Mouse (Mus musculus) limb, embryonic 12.5 days (tissue): Measurements from ENCODE around the gene Melk. TPM values are rescaled to one million over a fixed set of nuclear protein-coding genes. Genes with fewer than 3 reads are reported as not detected.

Experiments used
- ATAC-seq: fragments of 200-750 bp; cut with Nextera tagmentation; 2 replicates; pipeline ENCODE4 v1.8.0; 2017; ENCODE audit warnings: low read depth, moderate TSS enrichment; ENCODE audit not compliant: insufficient number of reproducible peaks, insufficient read depth, low FRiP score, low TSS enrichment
- H3K27ac ChIP-seq: fragments of 300-500 bp; sonication (generic); 2 replicates; pipeline ENCODE4 v1.5.1; 2016; ENCODE audit warnings: mild to moderate bottlenecking, moderate library complexity
- H3K27me3 ChIP-seq: fragments of 300-500 bp; sonication (generic); 2 replicates; pipeline ENCODE4 v1.6.1; 2016; ENCODE audit warnings: mild to moderate bottlenecking, moderate library complexity
- H3K36me3 ChIP-seq: fragments of 300-500 bp; sonication (generic); 2 replicates; pipeline ENCODE4 v1.6.1; 2016; ENCODE audit warnings: mild to moderate bottlenecking, moderate library complexity
- H3K4me1 ChIP-seq: fragments of 300-500 bp; sonication (generic); replicated peaks from 2 replicates; pipeline ENCODE4 v1.6.1; 2016
- H3K4me2 ChIP-seq: fragments of 300-500 bp; sonication (generic); 2 replicates; pipeline ENCODE4 v1.6.1; 2016; ENCODE audit warnings: mild to moderate bottlenecking, moderate library complexity
- H3K4me3 ChIP-seq: fragments of 300-500 bp; sonication (generic); replicated peaks from 2 replicates; pipeline ENCODE4 v1.5.1; 2016; ENCODE audit warnings: mild to moderate bottlenecking
- H3K9ac ChIP-seq: fragments of 300-500 bp; sonication (generic); replicated peaks from 2 replicates; pipeline ENCODE4 v1.6.1; 2016; ENCODE audit warnings: mild to moderate bottlenecking, moderate library complexity
- H3K9me3 ChIP-seq: fragments of 300-500 bp; sonication (generic); 2 replicates; pipeline ENCODE4 v1.6.1; 2016; ENCODE audit warnings: mild to moderate bottlenecking, moderate library complexity
- WGBS: fragments of 180-500 bp; shearing (Covaris S2); methylation state at CpG from one replicate; pipeline ENCODE4 v1.1.7; 2016; 5-methylcytosine and 5-hydroxymethylcytosine counted together
- polyA plus RNA-seq: library from polyadenylated mRNA; unstranded; fragments of >200 nt; fragmentation: Nextera tagmentation; extraction: Ambion mirVana; gene quantifications from 2 replicates; pipeline ENCODE4 v1.2.1, GENCODE M21; 2016

Gene Melk
- polyA plus RNA-seq, 1 experiment from 2014 or later: 55.2 TPM

DNA sequence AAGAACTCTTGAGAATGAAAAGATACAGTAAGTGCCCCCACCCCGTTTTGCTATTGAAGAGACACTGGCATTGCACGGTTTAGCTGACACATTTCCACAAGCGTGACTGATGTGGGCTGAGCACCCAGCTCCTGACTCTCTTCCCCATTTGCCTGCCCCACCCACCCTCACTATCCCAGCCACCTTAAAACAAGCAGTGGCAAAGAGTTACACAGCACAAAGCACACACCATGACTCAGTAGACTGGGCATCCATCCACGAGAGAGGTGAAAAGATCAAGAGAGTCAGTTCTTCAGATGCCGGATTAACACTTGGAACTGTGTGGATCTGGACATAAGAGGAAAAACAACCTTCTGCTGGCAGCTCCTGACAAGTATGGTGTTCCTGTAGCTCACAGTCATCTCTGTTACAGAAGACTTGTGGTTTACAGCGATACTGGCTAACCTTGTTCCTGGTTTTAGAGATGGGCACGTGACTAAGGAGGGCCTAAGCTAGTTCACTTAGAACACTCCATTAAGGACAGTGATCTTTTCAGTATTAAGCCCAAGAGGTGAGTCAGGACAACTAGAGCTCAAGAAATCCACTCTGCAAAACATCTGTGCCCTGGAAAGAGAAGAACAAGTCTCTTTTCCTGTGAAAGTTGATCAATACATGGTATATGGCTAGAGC, 18.9 kb upstream of the Melk start:
- Histone ChIP-seq H3K9ac (no peak overlapping the region), H3K36me3 (no peaks in the 10 kb centered on the region), H3K9me3 (no peaks in the 10 kb centered on the region), H3K27me3 (no peaks in the 10 kb centered on the region), H3K4me2 (no peak overlapping the region), H3K4me1 (no peaks in the 10 kb centered on the region), H3K27ac (no peak overlapping the region), H3K4me3 (no peak overlapping the region)
- no peak for ATAC-seq
- 86% methylated on average over 7 of the region's 7 CpGs for WGBS

DNA sequence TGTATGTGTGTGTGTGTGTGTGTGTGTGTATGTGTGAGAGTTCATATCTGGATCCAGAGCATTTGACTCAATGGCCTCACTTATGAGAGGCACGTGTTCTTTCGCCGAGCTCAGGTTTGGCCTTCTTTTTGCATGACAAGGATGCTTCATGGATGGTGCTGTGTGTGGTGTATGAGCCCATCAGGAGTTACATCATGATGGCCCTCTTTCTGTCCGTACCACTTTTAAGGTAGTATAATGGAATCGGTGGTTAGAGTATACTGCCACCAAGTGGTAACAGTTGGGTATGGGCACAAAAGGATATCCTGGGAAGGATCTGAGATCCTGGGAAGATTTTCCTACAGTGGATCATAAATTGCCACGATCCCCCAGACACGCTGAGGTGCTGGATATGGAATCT, 8.1 kb upstream of the Melk start:
- no peaks in the 10 kb centered on the region for H3K9me3 ChIP-seq
- H3K4me3 ChIP-seq: no peak overlapping the region
- H3K9ac ChIP-seq: no peak overlapping the region
- no peak overlapping the region for H3K27ac ChIP-seq
- H3K4me1 ChIP-seq: no peaks in the 10 kb centered on the region
- H3K4me2 ChIP-seq: no peak overlapping the region
- H3K27me3 ChIP-seq: no peaks in the 10 kb centered on the region
- WGBS: 13% methylated on average over 7 of the region's 7 CpGs
- ATAC-seq: no peak
- no peaks in the 10 kb centered on the region for H3K36me3 ChIP-seq

DNA sequence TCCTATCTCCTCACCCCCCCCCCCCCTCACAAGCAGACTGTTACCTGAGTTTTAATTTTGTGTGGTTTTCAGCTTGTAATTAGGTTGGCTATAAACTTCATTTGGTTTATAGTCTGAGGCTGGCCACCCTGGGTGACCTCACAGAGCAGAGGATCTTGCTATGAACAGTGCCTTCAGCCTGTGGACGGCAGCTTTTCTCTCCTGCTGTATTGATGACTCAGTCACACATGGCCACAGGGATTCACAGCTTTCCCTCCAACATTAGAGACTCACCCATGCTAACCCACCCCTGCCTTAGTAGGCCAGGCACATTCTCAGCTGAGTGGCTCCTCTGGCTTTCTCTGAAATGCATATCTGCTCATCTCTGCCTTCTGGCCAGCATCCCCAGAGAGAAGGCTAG, 4.8 kb upstream of the Melk start:
- ATAC-seq: no peak
- H3K36me3 ChIP-seq: no peaks in the 10 kb centered on the region
- H3K4me3 ChIP-seq: no peak overlapping the region
- H3K9ac ChIP-seq: no peak overlapping the region
- WGBS: 16% methylated on average over 1 of the region's 1 CpGs
- H3K4me1 ChIP-seq: no peaks in the 10 kb centered on the region
- no peak overlapping the region for H3K27ac ChIP-seq
- H3K27me3 ChIP-seq: no peaks in the 10 kb centered on the region
- no peak overlapping the region for H3K4me2 ChIP-seq
- no peaks in the 10 kb centered on the region for H3K9me3 ChIP-seq

DNA sequence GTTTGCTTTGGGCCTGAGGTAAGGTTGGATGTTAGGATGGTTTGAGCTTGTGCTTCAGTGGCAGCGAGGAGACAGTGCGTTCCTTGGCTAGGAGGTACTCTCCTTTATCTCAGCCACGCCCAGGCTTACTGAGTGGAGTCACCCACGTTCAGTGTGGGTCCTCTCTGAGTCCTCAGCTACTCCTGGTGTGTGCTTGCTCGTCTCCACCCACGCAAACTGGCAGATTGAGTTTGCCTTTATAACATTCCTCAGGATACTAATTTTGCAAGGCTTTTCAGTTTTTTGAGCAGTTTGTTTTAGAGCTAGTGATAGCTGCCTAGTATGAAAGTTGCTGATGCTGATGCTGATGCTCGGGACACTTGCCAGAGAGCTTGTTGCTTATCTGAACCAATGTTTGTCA, 5.9 kb downstream of the Melk start:
- Histone ChIP-seq H3K27me3 (no peaks in the 10 kb centered on the region), H3K36me3 (peaks cover 57% of the 10 kb centered on the region), H3K4me2 (no peak overlapping the region), H3K9me3 (no peaks in the 10 kb centered on the region), H3K9ac (no peak overlapping the region), H3K4me3 (no peak overlapping the region), H3K4me1 (peaks cover 6% of the 10 kb centered on the region), H3K27ac (no peak overlapping the region)
- no peak for ATAC-seq
- WGBS: 89% methylated on average over 7 of the region's 7 CpGs

DNA sequence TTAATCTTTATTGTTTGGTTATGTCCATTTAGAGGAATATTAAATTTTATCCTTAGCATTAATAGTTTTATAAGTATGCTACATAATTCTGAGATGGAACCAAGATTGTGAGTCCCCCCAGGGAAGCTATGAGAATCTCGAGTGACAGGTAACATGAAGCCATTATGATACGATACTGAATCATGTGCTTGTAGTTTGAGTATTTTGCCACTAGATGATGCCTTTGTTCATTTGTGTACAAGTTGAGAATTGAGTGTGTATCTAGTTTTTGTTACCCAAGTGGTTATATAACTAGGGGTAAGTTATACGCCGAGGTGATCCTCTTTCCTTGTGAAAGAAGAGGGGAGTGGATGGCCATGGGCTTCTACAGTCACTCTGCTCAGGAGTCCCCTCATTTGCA, 9.8 kb downstream of the Melk start:
- H3K36me3 ChIP-seq: peaks cover 83% of the 10 kb centered on the region
- ATAC-seq: no peak

DNA sequence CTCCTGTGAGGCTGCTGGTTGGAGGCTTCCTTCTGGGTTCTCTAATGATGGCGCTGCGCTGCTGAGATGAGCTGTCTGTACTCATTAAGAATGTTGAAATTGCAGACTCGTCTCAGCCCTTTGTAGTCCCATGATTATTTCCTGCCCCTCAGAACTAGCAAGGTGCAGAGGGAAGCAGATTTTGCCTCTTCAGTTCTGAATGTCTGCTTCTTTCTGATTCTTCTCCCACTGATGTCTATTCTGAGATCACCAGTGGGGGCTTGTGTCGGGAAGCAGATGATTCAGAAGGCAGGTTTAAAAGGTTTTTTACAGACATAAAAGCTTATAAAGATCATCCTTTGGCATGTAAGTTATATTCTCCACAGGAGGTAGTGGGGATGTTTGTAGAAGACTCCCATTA, 10.2 kb downstream of the Melk start:
- H3K27ac ChIP-seq: no peak overlapping the region
- WGBS: 83% methylated on average over 4 of the region's 4 CpGs
- no peaks in the 10 kb centered on the region for H3K9me3 ChIP-seq
- H3K4me3 ChIP-seq: no peak overlapping the region
- no peak overlapping the region for H3K9ac ChIP-seq
- H3K4me1 ChIP-seq: no peaks in the 10 kb centered on the region
- H3K36me3 ChIP-seq: peaks cover 79% of the 10 kb centered on the region
- no peak for ATAC-seq
- H3K4me2 ChIP-seq: no peak overlapping the region
- no peaks in the 10 kb centered on the region for H3K27me3 ChIP-seq

More for the DNA sequence above, 9.8 kb downstream of the Melk start:
- no peaks in the 10 kb centered on the region for H3K4me1 ChIP-seq
- H3K9ac ChIP-seq: no peak overlapping the region
- H3K4me2 ChIP-seq: no peak overlapping the region
- no peaks in the 10 kb centered on the region for H3K9me3 ChIP-seq
- no peak overlapping the region for H3K27ac ChIP-seq
- H3K27me3 ChIP-seq: no peaks in the 10 kb centered on the region
- no peak overlapping the region for H3K4me3 ChIP-seq
- WGBS: 80% methylated on average over 4 of the region's 4 CpGs

DNA sequence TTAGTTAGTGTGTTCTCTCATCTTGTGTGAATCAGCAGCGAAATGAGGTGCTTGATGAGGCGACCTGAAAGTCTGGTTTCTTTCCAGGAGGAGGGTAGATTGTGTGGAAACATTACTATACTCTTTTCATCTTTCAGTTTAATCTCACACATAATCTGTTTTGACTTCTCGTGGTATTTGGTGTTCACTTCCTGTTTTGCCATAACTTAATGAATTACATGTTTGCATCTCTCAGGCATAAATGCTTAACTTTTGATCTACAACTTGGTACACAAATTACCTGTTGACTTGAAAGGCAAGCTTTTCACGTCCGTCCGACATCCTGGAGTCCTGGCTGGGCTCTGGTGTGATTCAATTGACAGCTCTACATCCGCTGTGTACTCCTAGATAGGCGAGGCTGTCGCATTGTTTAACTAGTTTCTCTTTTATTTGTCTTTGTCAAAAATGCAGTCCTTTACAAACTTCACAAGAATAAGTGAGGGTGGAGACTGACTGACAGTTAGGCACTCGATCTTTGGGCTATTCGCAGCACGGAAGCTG, 15.7 kb downstream of the Melk start:
- Histone ChIP-seq H3K4me3 (no peak overlapping the region), H3K36me3 (peaks cover 59% of the 10 kb centered on the region; the same call in 1 of the 2 replicates), H3K9ac (no peak overlapping the region), H3K27ac (no peak overlapping the region), H3K27me3 (no peaks in the 10 kb centered on the region), H3K9me3 (no peaks in the 10 kb centered on the region), H3K4me1 (no peaks in the 10 kb centered on the region), H3K4me2 (no peak overlapping the region)
- no peak for ATAC-seq
- 82% methylated on average over 12 of the region's 12 CpGs for WGBS

DNA sequence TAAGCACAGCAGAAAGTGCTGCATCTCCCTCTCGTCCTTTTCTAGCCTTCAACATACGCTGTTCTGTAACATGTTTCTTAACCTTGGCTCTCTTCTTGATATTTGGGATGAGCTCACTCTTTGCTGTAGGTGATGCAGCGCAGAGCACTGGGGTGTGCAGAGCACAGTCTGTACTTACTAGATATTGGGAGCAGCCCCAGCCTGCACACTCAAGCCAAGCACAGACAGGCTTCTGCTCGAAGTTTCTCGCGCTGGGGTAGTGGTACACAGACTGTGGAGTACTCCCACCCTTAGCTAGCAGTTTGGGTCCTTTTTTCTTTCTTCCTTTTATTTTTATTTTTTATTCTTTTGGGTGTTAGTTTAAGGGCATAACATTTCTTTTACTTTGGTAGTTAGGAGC, 19.8 kb downstream of the Melk start:
- Histone ChIP-seq H3K9ac (no peak overlapping the region), H3K36me3 (peaks cover 55% of the 10 kb centered on the region), H3K4me3 (no peak overlapping the region), H3K27ac (no peak overlapping the region), H3K4me1 (no peaks in the 10 kb centered on the region), H3K9me3 (no peaks in the 10 kb centered on the region), H3K4me2 (no peak overlapping the region), H3K27me3 (no peaks in the 10 kb centered on the region)
- 91% methylated on average over 6 of the region's 6 CpGs for WGBS
- no peak for ATAC-seq

DNA sequence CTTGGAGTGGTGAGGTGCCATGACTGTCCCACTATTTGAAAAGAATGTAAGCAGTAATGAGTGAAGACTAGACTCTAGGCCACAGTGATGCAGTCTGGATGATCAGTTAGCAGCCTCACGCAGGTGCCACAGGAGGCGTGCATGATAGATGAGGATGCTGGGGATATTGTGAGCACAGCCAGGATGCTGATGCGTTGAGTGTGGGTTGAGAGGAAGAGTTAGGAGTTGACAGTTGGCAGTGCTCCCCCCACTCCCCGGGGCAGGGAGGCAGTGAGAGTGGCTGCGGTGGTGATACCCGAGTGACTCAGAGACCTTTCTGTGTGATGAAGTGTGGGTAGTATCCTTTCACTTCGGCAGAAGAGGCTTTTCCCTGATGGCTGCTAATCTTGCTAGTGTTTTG, 21.4 kb downstream of the Melk start:
- H3K4me3 ChIP-seq: no peak overlapping the region
- no peaks in the 10 kb centered on the region for H3K9me3 ChIP-seq
- H3K4me1 ChIP-seq: no peaks in the 10 kb centered on the region
- 90% methylated on average over 7 of the region's 7 CpGs for WGBS
- ATAC-seq: no peak
- no peak overlapping the region for H3K27ac ChIP-seq
- H3K4me2 ChIP-seq: no peak overlapping the region
- H3K36me3 ChIP-seq: peaks cover 70% of the 10 kb centered on the region
- no peaks in the 10 kb centered on the region for H3K27me3 ChIP-seq
- no peak overlapping the region for H3K9ac ChIP-seq

DNA sequence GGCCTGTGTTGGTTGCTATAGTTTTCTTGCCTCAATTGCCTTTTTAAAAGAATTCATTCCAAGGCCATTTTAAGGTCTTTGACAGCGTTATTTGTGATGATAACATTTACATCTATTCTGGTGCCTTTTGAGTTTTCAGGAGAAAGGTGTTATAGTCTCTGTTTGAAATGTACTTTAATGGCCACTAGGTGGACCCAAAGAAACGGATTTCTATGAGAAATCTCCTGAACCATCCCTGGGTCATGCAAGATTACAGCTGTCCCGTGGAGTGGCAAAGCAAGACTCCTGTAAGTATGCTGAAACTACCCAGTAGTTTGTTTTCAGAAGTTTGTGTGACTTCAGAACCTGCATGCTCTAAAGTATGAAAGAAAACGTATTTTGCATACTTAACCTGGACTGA, 24.8 kb downstream of the Melk start:
- Histone ChIP-seq H3K4me3 (no peak overlapping the region), H3K4me1 (no peaks in the 10 kb centered on the region), H3K27me3 (no peaks in the 10 kb centered on the region), H3K27ac (no peak overlapping the region), H3K9me3 (no peaks in the 10 kb centered on the region), H3K9ac (no peak overlapping the region), H3K36me3 (peaks cover 72% of the 10 kb centered on the region), H3K4me2 (no peak overlapping the region)
- ATAC-seq: no peak
- WGBS: 52% methylated on average over 4 of the region's 4 CpGs

DNA sequence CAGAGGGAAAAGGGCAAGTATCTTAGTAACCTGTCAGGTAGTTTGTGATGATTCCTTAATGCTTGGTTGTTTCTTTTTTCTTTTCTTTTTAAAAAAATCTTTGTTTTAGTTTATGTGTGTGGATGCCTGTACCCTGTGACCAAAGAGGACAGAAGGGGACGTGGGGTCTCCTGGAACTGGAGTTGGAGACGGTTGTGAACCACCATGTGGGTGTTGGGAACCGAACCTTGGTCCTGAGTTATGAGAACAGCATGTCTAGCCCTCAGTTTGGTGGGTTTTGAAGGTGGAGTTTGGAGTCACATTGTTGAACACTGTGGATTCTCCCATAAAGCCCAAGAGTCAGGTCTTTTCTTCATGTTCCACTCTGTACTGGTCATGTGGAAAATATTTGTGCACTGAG, 26.0 kb downstream of the Melk start:
- 95% methylated on average over 3 of the region's 3 CpGs for WGBS
- Histone ChIP-seq H3K27me3 (no peaks in the 10 kb centered on the region), H3K9me3 (no peaks in the 10 kb centered on the region), H3K27ac (no peak overlapping the region), H3K4me3 (no peak overlapping the region), H3K36me3 (peaks cover 66% of the 10 kb centered on the region), H3K4me2 (no peak overlapping the region), H3K9ac (no peak overlapping the region), H3K4me1 (no peaks in the 10 kb centered on the region)
- ATAC-seq: no peak

DNA sequence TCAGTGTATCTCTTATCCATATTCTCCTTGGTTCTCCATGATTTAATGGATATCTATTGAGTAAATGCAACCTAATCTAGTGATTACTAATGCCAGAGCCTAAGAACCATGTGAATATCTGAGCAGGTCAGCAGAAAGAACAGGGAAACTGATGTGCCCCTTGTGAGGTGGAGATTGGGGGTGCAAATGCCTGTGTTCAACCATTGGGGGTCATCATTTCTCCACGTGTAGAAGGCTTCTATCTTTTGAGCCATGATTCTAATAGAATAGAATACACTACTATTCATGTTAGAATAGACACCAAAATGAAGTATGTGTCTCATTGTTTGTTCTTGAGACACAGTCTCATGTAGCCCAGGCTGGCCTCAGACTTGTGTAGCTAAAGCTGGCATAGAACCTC, 27.3 kb downstream of the Melk start:
- no peak overlapping the region for H3K4me2 ChIP-seq
- no peak overlapping the region for H3K27ac ChIP-seq
- H3K4me1 ChIP-seq: no peaks in the 10 kb centered on the region
- H3K4me3 ChIP-seq: no peak overlapping the region
- peaks cover 67% of the 10 kb centered on the region for H3K36me3 ChIP-seq
- H3K9me3 ChIP-seq: no peaks in the 10 kb centered on the region
- no peaks in the 10 kb centered on the region for H3K27me3 ChIP-seq
- 81% methylated on average over 1 of the region's 1 CpGs for WGBS
- no peak for ATAC-seq
- H3K9ac ChIP-seq: no peak overlapping the region
